Mouse (Mus musculus) lung, adult 2 months (tissue): Measurements from ENCODE around the gene Yod1. TPM values are rescaled to one million over a fixed set of nuclear protein-coding genes. Genes with fewer than 3 reads are reported as not detected.

Source experiments
- DNase-seq: peaks from one replicate; pipeline ENCODE4 v3.0.0; 2022
- H3K4me1 ChIP-seq: fragments of 200-500 bp; 2 replicates; pipeline ENCODE4 v1.6.1; 2011; ENCODE audit warnings: low read length; ENCODE audit not compliant: control insufficient read depth, insufficient read depth
- H3K4me3 ChIP-seq: fragments of 200-500 bp; replicated peaks from 2 replicates; pipeline ENCODE3; 2011; ENCODE audit warnings: low read depth, mild to moderate bottlenecking, control low read depth, low read length; ENCODE audit errors: extremely low read depth
- CTCF ChIP-seq: fragments of 200-500 bp; IDR thresholded peaks from 2 replicates; pipeline ENCODE4 v1.5.1; 2011; ENCODE audit warnings: mild to moderate bottlenecking, low read length, control low read depth; ENCODE audit not compliant: insufficient read depth
- POLR2A ChIP-seq: fragments of 200-500 bp; IDR thresholded peaks from 2 replicates; pipeline ENCODE4 v1.6.1; 2011; ENCODE audit warnings: low read depth, mild to moderate bottlenecking, control low read depth, low read length, borderline replicate concordance; ENCODE audit errors: extremely low read depth
- WGBS: fragments of 180-500 bp; shearing (Covaris S2); methylation state at CpG from one replicate; pipeline ENCODE4 v1.1.7; 2018; 5-methylcytosine and 5-hydroxymethylcytosine counted together
- polyA plus RNA-seq: library from polyadenylated mRNA; depleted of rRNA; stranded (reverse); fragments of >200 nt; gene quantifications from 2 replicates; pipeline ENCODE4 v1.2.3, GENCODE M21; 2012

The Yod1 gene
- polyA plus RNA-seq, 1 experiment, result 3.1 TPM

GRCm38 (mm10) chr1:130740227-130740648 lies 23.1 kb downstream of the Yod1 start:
- Histone ChIP-seq H3K4me3 (no peak overlapping the region), H3K4me1 (peaks cover 8% of the 10 kb centered on the region)
- 59% methylated on average over 4 of the region's 4 CpGs for WGBS
- no peak for TF ChIP-seq POLR2A
- TF ChIP-seq CTCF, result no peak
- no peak for DNase-seq

GRCm38 (mm10) chr1:130740781-130741720 lies 23.9 kb downstream of the Yod1 start:
- Histone ChIP-seq H3K4me1 (peaks cover 8% of the 10 kb centered on the region), H3K4me3 (no peak overlapping the region)
- peak; percentile 41; the same call in 1 of the 2 replicates for TF ChIP-seq POLR2A
- no peak for TF ChIP-seq CTCF
- DNase-seq, result no peak
- 24% methylated on average over 15 of the region's 15 CpGs for WGBS

- no peak for TF ChIP-seq POLR2A
- no peak for TF ChIP-seq CTCF
- Histone ChIP-seq H3K4me1 (peaks cover 8% of the 10 kb centered on the region), H3K4me3 (no peak overlapping the region)
- 95% methylated on average over 7 of the region's 7 CpGs for WGBS
- no peak for DNase-seq
Observed at GRCm38 (mm10) chr1:130742201-130742600, 25.1 kb downstream of the Yod1 start.

GRCm38 (mm10) chr1:130743775-130744174 lies 26.6 kb downstream of the Yod1 start:
- 43% methylated on average over 1 of the region's 1 CpGs for WGBS
- TF ChIP-seq POLR2A, result no peak
- no peak for TF ChIP-seq CTCF
- Histone ChIP-seq H3K4me3 (no peak overlapping the region), H3K4me1 (peaks cover 8% of the 10 kb centered on the region)
- no peak for DNase-seq

- H3K4me3 ChIP-seq, result no peak overlapping the region
- no peak for TF ChIP-seq CTCF
- TF ChIP-seq POLR2A, result no peak
- H3K4me1 ChIP-seq, result peaks cover 8% of the 10 kb centered on the region
- WGBS, result 64% methylated on average over 2 of the region's 2 CpGs
- DNase-seq, result no peak
Observed at GRCm38 (mm10) chr1:130744217-130744616, 27.1 kb downstream of the Yod1 start.

GRCm38 (mm10) chr1:130744961-130745360 lies 27.8 kb downstream of the Yod1 start:
- Histone ChIP-seq H3K4me3 (no peak overlapping the region), H3K4me1 (peaks cover 8% of the 10 kb centered on the region)
- TF ChIP-seq CTCF, result no peak
- no peak for TF ChIP-seq POLR2A
- no peak for DNase-seq
- WGBS, result 87% methylated on average over 5 of the region's 5 CpGs

GRCm38 (mm10) chr1:130745591-130745990 lies 28.5 kb downstream of the Yod1 start:
- Histone ChIP-seq H3K4me3 (no peak overlapping the region), H3K4me1 (peaks cover 8% of the 10 kb centered on the region)
- DNase-seq, result no peak
- WGBS, result 94% methylated on average over 3 of the region's 3 CpGs
- no peak for TF ChIP-seq CTCF
- TF ChIP-seq POLR2A, result no peak

- 76% methylated on average over 3 of the region's 3 CpGs for WGBS
- no peak overlapping the region for H3K4me3 ChIP-seq
- TF ChIP-seq POLR2A (no peak), CTCF (no peak)
- DNase-seq, result no peak
- H3K4me1 ChIP-seq, result 0 out of 2 replicates have a peak, but pooled peaks cover 4% of the 10 kb centered on the region
Observed at GRCm38 (mm10) chr1:130746819-130747218, 29.7 kb downstream of the Yod1 start.

- Histone ChIP-seq H3K4me1 (peaks cover 15% of the 10 kb centered on the region), H3K4me3 (no peak overlapping the region)
- no peak for TF ChIP-seq POLR2A
- TF ChIP-seq CTCF, result no peak
- 49% methylated on average over 9 of the region's 9 CpGs for WGBS
- DNase-seq, result no peak
Observed at GRCm38 (mm10) chr1:130759689-130760088, 42.6 kb downstream of the Yod1 start.

- WGBS, result 43% methylated on average over 1 of the region's 1 CpGs
Observed at GRCm38 (mm10) chr1:130761597-130761996, 44.5 kb downstream of the Yod1 start.

More at GRCm38 (mm10) chr1:130761597-130761996, 44.5 kb downstream of the Yod1 start:
- Histone ChIP-seq H3K4me3 (no peak overlapping the region), H3K4me1 (peaks cover 15% of the 10 kb centered on the region)
- TF ChIP-seq POLR2A (no peak), CTCF (no peak)
- no peak for DNase-seq
